Mouse (Mus musculus) brain, embryonic 14.5 days (tissue): ENCODE results near the gene Ksr2.

ENCODE experiments used
- CTCF ChIP-seq: fragments of 200-500 bp; IDR thresholded peaks from 2 replicates; pipeline ENCODE4 v1.5.1; 2012; ENCODE audit warnings: inconsistent platforms, mild to moderate bottlenecking, moderate library complexity, borderline replicate concordance; ENCODE audit not compliant: insufficient read depth, insufficient read length; ENCODE audit errors: extremely low read depth
- POLR2A ChIP-seq: fragments of 200-500 bp; IDR thresholded peaks from 2 replicates; pipeline ENCODE4 v1.6.1; 2012; ENCODE audit warnings: mild to moderate bottlenecking, inconsistent platforms, borderline replicate concordance; ENCODE audit not compliant: poor library complexity, insufficient read depth, insufficient read length, severe bottlenecking; ENCODE audit errors: extremely low read depth

- TF ChIP-seq CTCF, result no peak
- no peak for TF ChIP-seq POLR2A
These were observed 376.3 kb downstream of the Ksr2 start for GRCm38 (mm10) chr5:117790071-117790470.
